Mouse (Mus musculus): ENCODE results near the gene Nrp1.

DNA sequence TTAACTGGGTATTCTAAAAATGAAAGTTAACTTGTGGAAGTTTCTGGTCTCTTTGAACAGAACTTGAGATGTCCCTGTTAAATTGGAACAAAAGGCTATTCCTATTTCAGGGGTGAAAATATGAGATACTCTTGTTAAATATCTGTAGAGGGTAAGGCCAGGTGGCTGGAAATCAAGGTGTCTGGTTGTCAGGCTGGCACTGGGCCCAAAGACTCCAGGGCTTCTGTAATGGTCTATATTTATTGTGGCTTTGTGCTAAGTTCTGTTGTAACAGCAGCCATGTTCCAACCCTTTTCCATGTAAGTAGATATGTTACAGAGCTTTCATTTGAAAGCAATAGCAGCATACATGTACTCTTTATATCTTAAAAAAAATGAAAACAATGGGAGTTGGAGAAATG is 103.3 kb downstream of the Nrp1 start:
- TF ChIP-seq POLR2A (IDR thresholded peaks at IDR 0.05; ENCODE audit: borderline replicate concordance, control insufficient read depth, low read depth, low read length) (no peak), CTCF (IDR thresholded peaks at IDR 0.05; ENCODE audit: control insufficient read depth, insufficient read depth, low read length) (no peak)
